ENCODE assay signal across 9 mouse cellular contexts in genomic region chr6:94773604-94774486, GRCm38 (mm10).
DNase-seq lines count a peak whose midpoint lies in the region; ATAC-seq and TF ChIP-seq lines count a peak whose summit lies in the region.
"Had no signal": no experiment of that assay in that cellular context is flagged by ENCODE, and none has a peak within 500 bp of the region (broad histone marks: within the 10 kb centered on the region; RNA-seq: fewer than 3 reads in every experiment).

No protein-coding gene starts in this region.

- no peaks in the 10 kb centered on the region for H3K9me3 ChIP-seq in kidney, embryonic 16.5 days (ENCODE audit: low read length)
- no peaks in the 10 kb centered on the region for H3K9me3 ChIP-seq in embryonic facial prominence, embryonic 13.5 days
- H3K9me3 ChIP-seq in intestine, postnatal 0 days (ENCODE audit: control insufficient read depth), result no peaks in the 10 kb centered on the region
- H3K9me3 ChIP-seq in neural tube, embryonic 12.5 days, result no peaks in the 10 kb centered on the region

- 0 out of 2 replicates have a peak overlapping the region, but pooled peaks have one; percentile 40 for H3K27ac ChIP-seq in kidney, embryonic 16.5 days (ENCODE audit: low read length)
- H3K27ac ChIP-seq in embryonic facial prominence, embryonic 13.5 days, result peak overlapping the region; percentile 86
- peak overlapping the region; percentile 50; the same call in 1 of the 2 replicates for H3K27ac ChIP-seq in intestine, postnatal 0 days (ENCODE audit: low read depth, low read length)
- H3K27ac ChIP-seq in neural tube, embryonic 12.5 days, result peak overlapping the region; percentile 83

- H3K4me2 ChIP-seq in kidney, embryonic 16.5 days (replicated peaks; ENCODE audit: low read depth, low read length), result peak overlapping the region; percentile 54
- H3K4me2 ChIP-seq in embryonic facial prominence, embryonic 13.5 days, result peak overlapping the region; percentile 59
- H3K4me2 ChIP-seq in intestine, postnatal 0 days (replicated peaks; ENCODE audit: low read depth), result peak overlapping the region; percentile 50
- H3K4me2 ChIP-seq in neural tube, embryonic 12.5 days (replicated peaks), result peak overlapping the region; percentile 51

- no peaks in the 10 kb centered on the region for H3K36me3 ChIP-seq in kidney, embryonic 16.5 days (ENCODE audit: insufficient read depth, low read length)
- H3K36me3 ChIP-seq in embryonic facial prominence, embryonic 13.5 days, result no peaks in the 10 kb centered on the region
- no peaks in the 10 kb centered on the region for H3K36me3 ChIP-seq in intestine, postnatal 0 days (ENCODE audit: control insufficient read depth, insufficient read depth)
- H3K36me3 ChIP-seq in neural tube, embryonic 12.5 days, result no peaks in the 10 kb centered on the region

- no peak for TF ChIP-seq CTCF in intestine, postnatal 0 days (IDR thresholded peaks at IDR 0.05; ENCODE audit: low read depth)

- 6% methylated on average over 27 of the region's 27 CpGs for WGBS in kidney, embryonic 16.5 days
- WGBS in embryonic facial prominence, embryonic 13.5 days, result 3% methylated on average over 27 of the region's 27 CpGs
- 21% methylated on average over 27 of the region's 27 CpGs for WGBS in intestine, postnatal 0 days
- WGBS in neural tube, embryonic 12.5 days, result 1% methylated on average over 27 of the region's 27 CpGs

- peak; percentile 29; the same call in 1 of the 2 replicates for ATAC-seq in kidney, embryonic 16.5 days (ENCODE audit: low FRiP score, low TSS enrichment)
- ATAC-seq in embryonic facial prominence, embryonic 13.5 days (ENCODE audit: insufficient number of reproducible peaks, insufficient read depth, low FRiP score, low TSS enrichment, low read depth), result no peak
- ATAC-seq in intestine, postnatal 0 days, result no peak
- ATAC-seq in neural tube, embryonic 12.5 days (ENCODE audit: low FRiP score, low read depth), result peak; percentile 89
- ATAC-seq: Patski had no signal

- peak overlapping the region; percentile 53 for H3K9ac ChIP-seq in kidney, embryonic 16.5 days (replicated peaks; ENCODE audit: low read length)
- peak overlapping the region; percentile 63 for H3K9ac ChIP-seq in embryonic facial prominence, embryonic 13.5 days
- H3K9ac ChIP-seq in intestine, postnatal 0 days (ENCODE audit: low read depth, low read length), result no peak overlapping the region
- peak overlapping the region; percentile 36; the same call in 1 of the 2 replicates for H3K9ac ChIP-seq in neural tube, embryonic 12.5 days

- H3K4me1 ChIP-seq in kidney, embryonic 16.5 days (ENCODE audit: insufficient read depth, low read length), result peaks cover 20% of the 10 kb centered on the region
- peaks cover 39% of the 10 kb centered on the region for H3K4me1 ChIP-seq in embryonic facial prominence, embryonic 13.5 days
- H3K4me1 ChIP-seq in intestine, postnatal 0 days (replicated peaks; ENCODE audit: control insufficient read depth, insufficient read depth, low read length), result no peaks in the 10 kb centered on the region; the same call in 1 of the 2 replicates
- H3K4me1 ChIP-seq in neural tube, embryonic 12.5 days, result peaks cover 27% of the 10 kb centered on the region

- DNase-seq in kidney, postnatal 36 days, result no peak
- DNase-seq in spleen, adult 12 weeks (ENCODE audit: low spot score), result no peak
- DNase-seq in spleen, postnatal 4 days (ENCODE audit: low spot score in 2 of 2), result no peak
- no peak for DNase-seq in adipocyte (ENCODE audit: low spot score)

- no peaks in the 10 kb centered on the region for H3K27me3 ChIP-seq in kidney, embryonic 16.5 days (ENCODE audit: insufficient read depth, low read length)
- no peaks in the 10 kb centered on the region for H3K27me3 ChIP-seq in embryonic facial prominence, embryonic 13.5 days
- H3K27me3 ChIP-seq in intestine, postnatal 0 days (replicated peaks; ENCODE audit: control insufficient read depth, insufficient read depth, low read length), result no peaks in the 10 kb centered on the region
- H3K27me3 ChIP-seq in neural tube, embryonic 12.5 days (replicated peaks), result no peaks in the 10 kb centered on the region
- H3K27me3 ChIP-seq: Patski had no signal

- peak overlapping the region; percentile 31 for H3K4me3 ChIP-seq in kidney, embryonic 16.5 days (ENCODE audit: low read length)
- H3K4me3 ChIP-seq in embryonic facial prominence, embryonic 13.5 days, result peak overlapping the region; percentile 20
- H3K4me3 ChIP-seq in intestine, postnatal 0 days (ENCODE audit: low read depth, low read length), result 0 out of 2 replicates have a peak overlapping the region, but pooled peaks have one; percentile 6
- no peak overlapping the region for H3K4me3 ChIP-seq in neural tube, embryonic 12.5 days

Comparison
In these comparisons a context has a peak if more than half of its experiments do, and no peak if none do; other contexts are left out.
1. ATAC-seq: peak in kidney, embryonic 16.5 days (single experiment) and neural tube, embryonic 12.5 days (single experiment); none in embryonic facial prominence, embryonic 13.5 days (single experiment) and intestine, postnatal 0 days (single experiment).
2. Peak in every context shown above with its lines, with median percentiles within 50 percentile points of each other: H3K27ac ChIP-seq and H3K4me2 ChIP-seq.